Mouse (Mus musculus) lung, postnatal 10 days (tissue): Measurements from ENCODE around the gene Mtus2.
"Not testable (repeated sequence)": the region's sequence is repeated elsewhere in the genome, so short reads cannot be mapped to it uniquely, and the experiment has no call there.

Experiments
- DNase-seq: peaks from one replicate; pipeline ENCODE4 v3.0.0; 2021

The Mtus2 gene

DNA sequence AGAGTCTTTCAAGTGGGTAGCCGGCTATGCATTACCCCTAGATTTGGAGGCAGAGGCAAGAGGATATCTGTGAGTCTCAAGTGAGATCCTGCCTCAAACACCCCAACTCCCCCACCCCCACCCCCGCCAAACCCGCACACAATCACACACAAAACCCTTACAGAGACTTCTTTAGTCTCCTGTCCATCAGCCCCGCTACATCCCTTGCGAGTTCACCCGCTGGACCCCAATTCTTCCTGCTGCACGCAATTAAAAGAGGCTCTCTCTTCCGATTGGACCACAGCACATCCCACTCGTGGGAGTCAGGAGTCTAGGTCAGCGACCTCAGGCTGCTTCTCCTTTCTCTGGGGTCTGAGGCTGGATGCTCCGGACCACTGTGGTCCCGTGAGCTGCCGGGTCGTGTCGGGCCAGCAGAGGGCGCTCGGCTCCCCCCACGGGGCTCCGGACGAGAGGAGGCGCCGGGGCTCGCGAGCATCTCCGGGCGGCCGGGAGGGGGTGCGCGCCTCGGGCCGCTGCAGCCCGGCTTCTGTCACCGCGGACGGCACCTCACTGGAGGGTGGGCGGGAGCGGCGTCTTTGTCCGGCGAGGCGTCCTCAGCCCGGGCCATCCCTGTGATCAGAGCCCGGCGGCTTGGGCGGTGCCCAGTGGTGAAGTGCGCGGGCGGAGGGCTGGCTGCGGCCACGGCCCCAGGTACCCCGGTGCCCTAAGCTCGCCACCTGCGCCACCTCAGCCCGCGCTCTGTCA is at the start of gene Mtus2:
TSS of gene Mtus2 (plus strand) at position 500 of the 744 bp plus-strand sequence.
- peak; percentile 85 for DNase-seq

DNA sequence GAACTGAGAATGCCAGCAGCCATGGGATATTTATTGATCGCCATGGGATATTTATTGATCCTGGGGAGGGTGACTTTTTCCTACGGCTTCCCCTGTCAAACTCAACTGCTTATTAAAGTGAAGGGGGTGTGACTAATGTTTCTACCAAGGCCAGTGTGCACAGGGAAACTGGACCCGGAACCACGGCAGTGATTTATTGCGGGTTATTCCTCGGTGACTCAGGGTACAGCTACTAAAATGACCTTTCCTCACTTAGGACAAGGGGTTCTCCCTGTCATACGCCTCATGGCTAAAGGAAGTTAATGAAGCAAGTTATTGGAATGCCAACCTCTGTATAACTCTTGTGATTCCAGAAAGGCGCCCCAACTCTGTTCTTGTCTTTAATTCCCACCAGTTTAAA is 49.3 kb upstream of the Mtus2 start:
- DNase-seq = no peak

DNA sequence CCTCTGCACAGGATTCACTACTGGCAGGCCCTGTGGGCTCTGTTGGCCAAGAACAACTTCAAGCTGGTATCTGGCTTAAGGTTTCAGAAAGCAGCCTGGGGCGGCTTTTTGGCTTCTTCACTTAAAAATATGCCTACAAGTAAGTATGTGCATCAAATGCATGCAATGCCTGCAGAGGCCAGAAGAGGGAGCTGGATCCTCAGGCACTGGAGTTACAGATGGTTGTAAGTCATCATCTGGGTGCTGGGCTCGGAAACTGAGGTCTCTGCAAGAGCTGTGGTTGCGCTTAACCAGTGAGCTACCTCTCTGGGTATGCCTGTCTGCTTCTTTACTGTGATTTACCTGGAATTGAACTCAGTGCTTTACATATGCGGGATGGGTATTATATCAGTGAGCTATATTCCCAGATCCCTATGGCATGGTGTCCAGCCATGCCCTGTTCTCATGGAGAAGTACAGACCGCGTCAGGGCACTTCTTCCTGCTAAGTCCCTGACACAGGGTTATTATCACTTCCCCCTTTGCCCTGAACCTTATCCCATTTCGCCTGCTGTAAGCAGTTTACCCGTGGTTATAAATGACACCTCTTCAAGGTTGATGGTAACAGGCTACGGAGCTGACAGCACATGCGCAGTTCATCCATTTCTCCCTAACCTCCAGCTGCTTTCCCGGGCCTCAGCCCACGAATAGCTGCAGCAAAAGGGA is 46.2 kb upstream of the Mtus2 start:
- DNase-seq = no peak

DNA sequence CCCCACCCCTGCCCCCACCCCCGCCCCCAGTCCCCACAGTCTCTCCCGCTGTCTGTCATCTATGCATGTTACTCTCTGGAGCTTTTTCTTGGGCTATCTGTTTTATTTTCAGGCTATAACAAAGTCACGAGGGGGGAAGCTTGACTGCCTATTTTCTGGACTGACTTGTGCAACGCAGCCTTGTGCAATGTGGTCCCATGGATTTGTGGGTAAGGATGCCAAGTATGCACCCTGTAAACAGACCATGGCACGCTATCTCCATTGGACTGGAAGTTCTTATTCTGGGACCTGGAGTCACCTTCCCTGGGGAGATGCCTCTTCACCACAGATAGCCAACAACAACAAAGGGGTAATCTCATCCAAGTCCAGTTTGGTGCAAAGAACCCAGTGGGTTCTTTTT is 45.4 kb upstream of the Mtus2 start:
- peak; percentile 48 for DNase-seq

GRCm38 (mm10) chr5:147913241-147913842 is 43.8 kb upstream of the Mtus2 start:
- peak; percentile 42 for DNase-seq

GRCm38 (mm10) chr5:147915038-147915566 is 42.0 kb upstream of the Mtus2 start:
- DNase-seq = peak; percentile 36

DNA sequence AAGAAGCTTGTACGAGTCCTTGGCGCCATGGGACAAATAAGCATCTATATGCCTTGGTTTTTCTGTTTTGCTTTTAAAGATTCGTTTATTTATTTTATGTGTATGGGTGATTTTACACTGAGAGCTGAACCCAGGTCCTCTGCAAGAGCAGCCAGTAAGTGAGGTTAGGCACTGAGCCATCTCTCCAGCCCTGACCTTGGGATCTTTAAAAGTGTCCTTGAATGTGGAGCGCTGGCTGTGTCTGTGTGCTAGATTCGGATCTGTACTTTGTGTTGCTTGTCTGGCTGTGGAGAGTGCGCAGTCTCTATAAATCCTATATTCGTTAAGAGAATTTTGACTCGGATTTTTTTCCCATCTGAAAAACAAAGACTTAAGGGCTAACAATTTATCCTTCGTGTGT is 40.9 kb upstream of the Mtus2 start:
- DNase-seq = no peak

GRCm38 (mm10) chr5:147918044-147918846 is 38.9 kb upstream of the Mtus2 start:
- peak; percentile 77 for DNase-seq

DNA sequence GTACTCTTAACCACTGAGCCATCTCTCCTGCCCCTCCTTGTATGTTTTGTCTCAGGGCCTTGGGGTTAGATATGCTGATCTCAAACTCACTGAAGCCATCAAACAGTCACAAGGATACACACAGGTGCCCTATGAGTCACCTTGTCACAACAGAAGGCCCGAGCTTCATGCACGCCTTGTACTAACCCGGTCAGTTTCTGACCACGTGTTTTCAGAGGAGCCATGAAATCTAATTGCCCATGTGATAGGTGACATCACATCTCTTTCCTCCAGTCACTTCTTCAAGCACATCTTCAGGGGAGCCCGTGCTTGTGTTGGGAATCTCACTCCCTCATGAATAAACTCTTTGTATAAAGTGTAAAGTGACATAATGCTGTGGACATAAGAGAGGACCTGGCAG is 32.5 kb upstream of the Mtus2 start:
- no peak for DNase-seq

DNA sequence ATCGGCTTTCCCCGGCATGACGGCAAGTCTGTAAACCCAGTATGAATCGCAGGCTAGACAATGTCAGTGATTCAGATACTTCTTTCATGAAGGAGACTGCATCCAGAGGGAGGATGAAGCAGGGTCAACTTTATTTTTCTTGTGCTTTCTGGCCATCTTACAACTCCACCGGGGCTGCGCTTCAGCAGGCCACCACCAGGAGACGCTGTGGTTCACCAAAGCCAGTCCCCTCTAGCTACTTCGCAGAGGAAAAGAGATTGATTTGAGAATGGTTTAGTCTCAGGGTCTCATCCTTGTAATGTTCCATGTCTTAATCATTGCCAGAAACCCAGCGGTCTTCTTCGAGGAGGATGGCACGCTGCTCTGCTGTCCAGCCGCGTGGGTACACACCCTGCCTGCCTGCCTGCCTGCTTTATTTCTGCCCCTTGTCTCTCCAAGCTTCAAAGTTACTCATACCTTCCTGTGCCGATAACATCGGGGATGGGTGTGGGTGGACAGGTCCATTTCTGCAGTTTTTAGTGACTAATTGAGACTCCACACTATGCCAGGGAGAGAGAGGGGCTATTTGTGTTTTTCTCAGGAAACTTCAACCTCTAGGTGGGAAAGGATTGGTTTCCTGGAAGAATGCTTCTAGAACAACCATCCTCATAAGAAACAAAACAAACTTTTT is 31.1 kb upstream of the Mtus2 start:
- peak; percentile 55 for DNase-seq

GRCm38 (mm10) chr5:147928668-147929497 is 28.2 kb upstream of the Mtus2 start:
- DNase-seq = no peak

- no peak for DNase-seq
Observed at GRCm38 (mm10) chr5:147935096-147935495, 22.0 kb upstream of the Mtus2 start.

DNA sequence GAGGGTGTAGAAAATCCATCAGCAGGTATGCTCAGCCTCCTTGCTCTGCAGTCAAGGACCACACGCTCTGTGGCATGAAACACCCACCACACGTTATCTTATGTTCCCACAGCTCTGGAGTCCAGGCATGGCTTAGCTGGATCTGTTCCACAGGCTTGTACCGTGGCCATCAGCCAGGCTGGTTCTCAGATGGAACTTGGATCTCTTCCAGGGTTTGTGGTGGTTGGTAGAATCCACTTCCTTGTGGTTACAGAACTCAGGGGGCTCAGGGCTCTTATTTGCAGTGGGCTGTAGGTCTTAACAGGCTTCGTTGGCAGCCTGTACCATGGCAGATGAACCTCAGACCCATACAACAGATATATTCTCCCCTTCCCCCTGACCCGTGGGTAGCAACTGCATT is 17.9 kb upstream of the Mtus2 start:
- no peak for DNase-seq

DNA sequence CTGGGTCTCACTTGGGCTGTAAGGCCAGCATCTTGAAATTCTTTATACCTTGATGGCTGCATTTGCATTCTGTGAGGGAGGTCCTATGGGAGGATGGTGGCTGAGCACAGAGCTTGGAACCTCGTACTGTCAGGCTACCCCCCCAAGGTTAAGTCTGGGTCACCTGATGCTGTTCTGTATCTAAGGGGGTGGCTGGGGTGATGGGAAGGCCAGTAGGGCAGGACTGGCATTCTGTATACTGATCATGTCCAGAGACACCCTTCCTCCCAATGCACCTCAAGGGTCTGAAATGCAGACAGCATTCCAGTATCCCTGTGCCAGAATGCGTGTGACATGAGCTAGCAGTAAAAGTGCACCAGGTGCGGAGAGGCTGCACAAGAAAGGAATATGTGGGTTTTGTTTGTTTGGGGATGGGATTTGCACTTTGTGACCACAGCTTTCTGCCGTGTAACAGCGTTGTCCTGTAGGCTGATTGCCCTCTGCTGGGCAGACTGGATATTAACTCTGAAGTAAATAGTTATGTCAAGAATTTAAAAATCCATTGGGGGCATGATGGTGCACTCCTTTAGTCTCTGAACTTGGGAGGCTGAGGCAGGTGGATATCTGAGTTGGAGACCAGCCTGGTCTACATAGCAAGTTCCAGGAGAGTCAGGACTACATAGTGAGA is 12.0 kb upstream of the Mtus2 start:
- DNase-seq = peak; percentile 51

- DNase-seq = no peak
Observed at GRCm38 (mm10) chr5:147949881-147950280, 7.2 kb upstream of the Mtus2 start.

- DNase-seq = no peak
Observed at GRCm38 (mm10) chr5:147951751-147952150, 5.4 kb upstream of the Mtus2 start.

DNA sequence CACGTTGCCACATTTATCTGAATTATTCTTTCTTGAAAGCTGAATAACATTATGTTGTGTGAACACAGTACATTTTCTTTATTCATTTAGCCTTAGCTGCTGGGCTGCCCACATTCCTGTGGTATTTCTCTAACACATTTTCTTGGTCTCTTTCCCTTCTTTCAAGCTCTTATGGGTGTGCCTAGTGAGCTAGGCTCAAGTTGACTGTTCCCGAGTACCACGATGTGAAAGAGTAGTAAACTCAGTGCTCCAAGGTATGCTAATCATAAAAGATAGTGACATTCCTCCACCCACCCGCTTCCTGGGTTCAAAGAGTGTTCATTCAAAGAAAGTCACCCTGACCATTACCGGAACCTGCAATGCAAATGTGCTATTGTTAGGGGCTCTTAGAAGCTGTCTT is 3.9 kb upstream of the Mtus2 start:
- DNase-seq = not testable (repeated sequence)

DNA sequence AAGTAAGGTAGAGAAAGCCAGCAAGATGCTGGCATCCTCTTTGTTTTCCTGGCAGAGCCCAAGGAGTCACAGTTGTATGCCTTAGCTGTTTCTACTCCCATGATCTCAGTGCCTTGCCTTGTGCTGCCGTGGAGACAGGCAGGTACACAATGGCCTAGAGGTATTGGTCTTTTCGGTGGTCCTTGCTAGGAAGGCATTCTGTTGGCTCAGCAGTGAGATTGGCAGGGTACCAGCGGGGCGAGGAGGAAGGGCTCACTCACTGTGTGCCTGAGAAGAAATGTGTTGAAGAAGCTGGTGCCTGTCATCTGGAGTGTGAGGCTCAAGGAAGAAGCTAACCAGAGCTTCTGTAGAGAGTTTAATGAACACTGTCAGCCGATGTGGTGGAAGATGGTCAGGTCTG is 1.4 kb upstream of the Mtus2 start:
- DNase-seq = no peak

- no peak for DNase-seq
Observed at GRCm38 (mm10) chr5:147956421-147956820, 699 bp upstream of the Mtus2 start.

- DNase-seq = peak; percentile 38
Observed at GRCm38 (mm10) chr5:147957592-147958271, 612 bp downstream of the Mtus2 start.
